In genomic region chr13:20392824-20393598, GRCm38 (mm10) we compare ENCODE assay signal across 33 mouse cellular contexts.
"Had no signal": no experiment of that assay in that cellular context is flagged by ENCODE, and none has a peak within 500 bp of the region (broad histone marks: within the 10 kb centered on the region; RNA-seq: fewer than 3 reads in every experiment).

No protein-coding gene starts in this region.

- DNase-seq: left cerebral cortex, postnatal 4 days; liver; liver, embryonic 13.5 days; liver, postnatal 0 days; lung, adult 18-20 months; lung, adult 2 months; lung, embryonic 14.5 days; lung, postnatal 10 days; lung, postnatal 14 days; lung, postnatal 36 days; lung, postnatal 4 days; midbrain, embryonic 14.5 days had no signal

- H3K4me1 ChIP-seq: limb, embryonic 10.5 days; limb, embryonic 12.5 days; limb, embryonic 13.5 days; limb, embryonic 15.5 days; liver, embryonic 12.5 days; liver, embryonic 13.5 days; liver, embryonic 15.5 days; lung, embryonic 15.5 days; megakaryocyte, embryonic 14.5 days; midbrain, embryonic 10.5 days; midbrain, embryonic 12.5 days; midbrain, embryonic 13.5 days; midbrain, embryonic 15.5 days; neural tube, embryonic 12.5 days; neural tube, embryonic 13.5 days had no signal

- H3K9me3 ChIP-seq: limb, embryonic 10.5 days; limb, embryonic 12.5 days; limb, embryonic 13.5 days; limb, embryonic 15.5 days; liver, embryonic 12.5 days; liver, embryonic 13.5 days; liver, embryonic 15.5 days; lung, embryonic 15.5 days; megakaryocyte, embryonic 14.5 days; midbrain, embryonic 10.5 days; midbrain, embryonic 12.5 days; midbrain, embryonic 13.5 days; midbrain, embryonic 15.5 days; neural tube, embryonic 12.5 days; neural tube, embryonic 13.5 days had no signal

- H3K9ac ChIP-seq: limb, embryonic 12.5 days; limb, embryonic 13.5 days; limb, embryonic 15.5 days; liver, embryonic 12.5 days; liver, embryonic 13.5 days; liver, embryonic 14.5 days; liver, embryonic 15.5 days; liver, postnatal 0 days; lung, embryonic 14.5 days; lung, embryonic 15.5 days; midbrain, embryonic 12.5 days; midbrain, embryonic 13.5 days; midbrain, embryonic 15.5 days; neural tube, embryonic 12.5 days; neural tube, embryonic 13.5 days had no signal

- H3K27ac ChIP-seq: limb, embryonic 10.5 days; limb, embryonic 12.5 days; limb, embryonic 13.5 days; limb, embryonic 15.5 days; liver, embryonic 12.5 days; liver, embryonic 13.5 days; liver, embryonic 14.5 days; liver, embryonic 15.5 days; lung, embryonic 15.5 days; macrophage; midbrain, embryonic 10.5 days; midbrain, embryonic 12.5 days; midbrain, embryonic 13.5 days; midbrain, embryonic 15.5 days; neural tube, embryonic 12.5 days; neural tube, embryonic 13.5 days had no signal

- H3K4me2 ChIP-seq: limb, embryonic 12.5 days; limb, embryonic 13.5 days; limb, embryonic 15.5 days; liver, embryonic 11.5 days; liver, embryonic 12.5 days; liver, embryonic 13.5 days; liver, embryonic 15.5 days; lung, embryonic 14.5 days; lung, embryonic 15.5 days; midbrain, embryonic 11.5 days; midbrain, embryonic 12.5 days; midbrain, embryonic 13.5 days; midbrain, embryonic 15.5 days; neural tube, embryonic 12.5 days; neural tube, embryonic 13.5 days had no signal

- H3K4me3 ChIP-seq: limb, embryonic 10.5 days; limb, embryonic 12.5 days; limb, embryonic 13.5 days; limb, embryonic 15.5 days; liver, embryonic 12.5 days; liver, embryonic 13.5 days; liver, embryonic 15.5 days; lung, embryonic 15.5 days; megakaryocyte, embryonic 14.5 days; midbrain, embryonic 10.5 days; midbrain, embryonic 12.5 days; midbrain, embryonic 13.5 days; midbrain, embryonic 15.5 days; myocyte; neural tube, embryonic 12.5 days; neural tube, embryonic 13.5 days had no signal

- ATAC-seq: liver, embryonic 12.5 days; liver, postnatal 0 days; lung, postnatal 0 days; midbrain, embryonic 13.5 days; midbrain, embryonic 15.5 days; midbrain, embryonic 16.5 days had no signal

- H3K27me3 ChIP-seq: limb, embryonic 12.5 days; limb, embryonic 13.5 days; limb, embryonic 15.5 days; liver, embryonic 12.5 days; liver, embryonic 13.5 days; liver, embryonic 15.5 days; lung, embryonic 15.5 days; megakaryocyte, embryonic 14.5 days; midbrain, embryonic 12.5 days; midbrain, embryonic 13.5 days; midbrain, embryonic 15.5 days; neural tube, embryonic 12.5 days; neural tube, embryonic 13.5 days had no signal

- H3K36me3 ChIP-seq: limb, embryonic 10.5 days; limb, embryonic 12.5 days; limb, embryonic 13.5 days; limb, embryonic 15.5 days; liver, embryonic 12.5 days; liver, embryonic 13.5 days; liver, embryonic 15.5 days; lung, embryonic 15.5 days; midbrain, embryonic 10.5 days; midbrain, embryonic 12.5 days; midbrain, embryonic 13.5 days; midbrain, embryonic 15.5 days; neural tube, embryonic 12.5 days; neural tube, embryonic 13.5 days had no signal
